Mouse (Mus musculus) cerebellum, adult 9-10 months (tissue): ENCODE measurements at regions not wholly inside any gene's neighbourhood (a gene's known extent, or its start where the extent isn't known, plus 50 kb on each side); places are given as distances from the start of the nearest gene placed in this dataset.

Experiments used
- DNase-seq: peaks from one replicate; pipeline ENCODE4 v3.0.0; 2022

- DNase-seq: no peak
Measured at GRCm38 (mm10) chr16:78877941-78878340, 52.8 kb upstream of the Chodl start.

- DNase-seq: no peak
Measured at GRCm38 (mm10) chr16:78859006-78859405, 71.7 kb upstream of the Chodl start.

GRCm38 (mm10) chr16:78830957-78831356, 99.8 kb upstream of the Chodl start:
- no peak for DNase-seq

GRCm38 (mm10) chr16:78827739-78828138, 103.0 kb upstream of the Chodl start:
- no peak for DNase-seq

- DNase-seq: no peak
Measured at GRCm38 (mm10) chr16:78790064-78790463, 140.7 kb upstream of the Chodl start.

- no peak for DNase-seq
Measured at GRCm38 (mm10) chr16:78759226-78759625, 171.5 kb upstream of the Chodl start.

GRCm38 (mm10) chr16:78737902-78738301, 161.4 kb upstream of the D16Ertd472e start:
- no peak for DNase-seq

GRCm38 (mm10) chr16:78730583-78731501, 154.3 kb upstream of the D16Ertd472e start:
- DNase-seq: no peak

- no peak for DNase-seq
Measured at GRCm38 (mm10) chr16:78725541-78725940, 149.0 kb upstream of the D16Ertd472e start.

GRCm38 (mm10) chr16:78709943-78710342, 133.4 kb upstream of the D16Ertd472e start:
- DNase-seq: no peak

GRCm38 (mm10) chr16:78707566-78707965, 131.1 kb upstream of the D16Ertd472e start:
- no peak for DNase-seq

- DNase-seq: no peak
Measured at GRCm38 (mm10) chr16:78707165-78707564, 130.7 kb upstream of the D16Ertd472e start.

- no peak for DNase-seq
Measured at GRCm38 (mm10) chr16:78697514-78698209, 121.2 kb upstream of the D16Ertd472e start.

GRCm38 (mm10) chr16:78688251-78688650, 111.7 kb upstream of the D16Ertd472e start:
- no peak for DNase-seq

GRCm38 (mm10) chr16:78685160-78685559, 108.7 kb upstream of the D16Ertd472e start:
- DNase-seq: no peak

GRCm38 (mm10) chr16:78684031-78684430, 107.5 kb upstream of the D16Ertd472e start:
- peak; percentile 5 for DNase-seq

- DNase-seq: no peak
Measured at GRCm38 (mm10) chr16:78661126-78661525, 84.6 kb upstream of the D16Ertd472e start.

GRCm38 (mm10) chr16:78644710-78645109, 68.2 kb upstream of the D16Ertd472e start:
- no peak for DNase-seq

- DNase-seq: no peak
Measured at GRCm38 (mm10) chr16:78641717-78642116, 65.2 kb upstream of the D16Ertd472e start.

- no peak for DNase-seq
Measured at GRCm38 (mm10) chr16:78641205-78641604, 64.7 kb upstream of the D16Ertd472e start.

GRCm38 (mm10) chr16:78637452-78637851, 60.9 kb upstream of the D16Ertd472e start:
- DNase-seq: no peak

- DNase-seq: no peak
Measured at GRCm38 (mm10) chr16:78637015-78637414, 60.5 kb upstream of the D16Ertd472e start.

GRCm38 (mm10) chr16:78635774-78636173, 59.3 kb upstream of the D16Ertd472e start:
- no peak for DNase-seq

GRCm38 (mm10) chr16:78635257-78635656, 58.7 kb upstream of the D16Ertd472e start:
- DNase-seq: peak; percentile 16
